Mouse (Mus musculus) small intestine, adult 2 months (tissue): ENCODE measurements around the gene Sbk1. TPM values are rescaled to one million over a fixed set of nuclear protein-coding genes. Genes with fewer than 3 reads are reported as not detected.

Experiments used
- H3K27ac ChIP-seq: fragments of 200-500 bp; 2 replicates; pipeline ENCODE4 v1.5.1; 2012; ENCODE audit warnings: low read depth, low read length, control low read depth, inconsistent platforms; ENCODE audit not compliant: insufficient read depth
- H3K27me3 ChIP-seq: fragments of 200-500 bp; 2 replicates; pipeline ENCODE4 v1.6.1; 2012; ENCODE audit warnings: mild to moderate bottlenecking, moderate library complexity, low read length, inconsistent platforms; ENCODE audit not compliant: control insufficient read depth, insufficient read depth
- H3K36me3 ChIP-seq: fragments of 200-500 bp; 2 replicates; pipeline ENCODE4 v1.6.1; 2012; ENCODE audit warnings: mild to moderate bottlenecking, low read length, control low read depth, inconsistent platforms; ENCODE audit not compliant: control insufficient read depth, insufficient read depth
- H3K4me1 ChIP-seq: fragments of 200-500 bp; 2 replicates; pipeline ENCODE4 v1.6.1; 2012; ENCODE audit warnings: low read length, inconsistent platforms, mixed read lengths; ENCODE audit not compliant: control insufficient read depth, insufficient read depth, insufficient read length
- H3K4me3 ChIP-seq: fragments of 200-500 bp; 2 replicates; pipeline ENCODE4 v1.5.1; 2012; ENCODE audit warnings: low read depth, mild to moderate bottlenecking, control low read depth, inconsistent platforms, low read length, moderate library complexity
- CTCF ChIP-seq: fragments of 200-500 bp; IDR thresholded peaks from 2 replicates; pipeline ENCODE4 v1.5.1; 2012; ENCODE audit warnings: low read depth, mild to moderate bottlenecking, control low read depth, inconsistent platforms, low read length, moderate library complexity, mixed read lengths; ENCODE audit not compliant: insufficient replicate concordance, insufficient read length; ENCODE audit errors: extremely low read depth
- POLR2A ChIP-seq: fragments of 200-500 bp; IDR thresholded peaks from 2 replicates; pipeline ENCODE4 v1.6.1; 2012; ENCODE audit warnings: low read depth, mild to moderate bottlenecking, control low read depth, inconsistent platforms, low read length, moderate library complexity
- WGBS: fragments of 180-500 bp; shearing (Covaris S2); methylation state at CpG from one replicate; pipeline ENCODE4 v1.1.7; 2018; 5-methylcytosine and 5-hydroxymethylcytosine counted together
- polyA plus RNA-seq: library from polyadenylated mRNA; depleted of rRNA; stranded (reverse); fragments of >200 nt; gene quantifications from 2 replicates; pipeline ENCODE4 v1.2.3, GENCODE M21; 2012; rRNA removed

Sbk1 gene
- polyA plus RNA-seq, 1 experiment: 29.6 TPM

- peaks cover 16% of the 10 kb centered on the region for H3K4me1 ChIP-seq
- 22% methylated on average over 6 of the region's 6 CpGs for WGBS
- TF ChIP-seq POLR2A: no peak
- TF ChIP-seq CTCF: no peak
Measured at GRCm38 (mm10) chr7:126340896-126341295, 68.5 kb downstream of the Sbk1 start.

More at GRCm38 (mm10) chr7:126340896-126341295, 68.5 kb downstream of the Sbk1 start:
- Histone ChIP-seq H3K27me3 (no peaks in the 10 kb centered on the region), H3K36me3 (no peaks in the 10 kb centered on the region), H3K4me3 (no peak overlapping the region), H3K27ac (no peak overlapping the region)

Other genes starting within 250 kb of the Sbk1 start
- 0.20 and 0.24 TPM in 2 replicates for gene Gsg1l, start 190.2 kb upstream of the Sbk1 start, polyA plus RNA-seq
- 95.0 and 145 TPM in 2 replicates for gene Xpo6, start 72.1 kb upstream of the Sbk1 start, polyA plus RNA-seq
- 10.7 and 23.5 TPM in 2 replicates for gene Lat, start 97.0 kb downstream of the Sbk1 start, polyA plus RNA-seq
- 91.7 and 149 TPM in 2 replicates for gene Spns1, start 104.8 kb downstream of the Sbk1 start, polyA plus RNA-seq
- gene Nfatc2ip, start 124.1 kb downstream of the Sbk1 start, polyA plus RNA-seq: 2.0 and 5.2 TPM in 2 replicates
- gene Cd19, start 142.3 kb downstream of the Sbk1 start, polyA plus RNA-seq: 3.9 and 8.0 TPM in 2 replicates
- 9.9 and 20.3 TPM in 2 replicates for gene Rabep2, start 156.1 kb downstream of the Sbk1 start, polyA plus RNA-seq
- 0.08 and 0.23 TPM in 2 replicates for gene Atp2a1, start 190.5 kb downstream of the Sbk1 start, polyA plus RNA-seq
- 30.5 and 54.4 TPM in 2 replicates for gene Sh2b1, start 202.8 kb downstream of the Sbk1 start, polyA plus RNA-seq
- gene Tufm, start 214.7 kb downstream of the Sbk1 start, polyA plus RNA-seq: 83.1 and 121 TPM in 2 replicates
- gene Atxn2l, start 230.8 kb downstream of the Sbk1 start, polyA plus RNA-seq: 143 and 301 TPM in 2 replicates